Mouse (Mus musculus): ENCODE results near the gene Coq6. TPM values are rescaled to one million over a fixed set of nuclear protein-coding genes. Genes with fewer than 3 reads are reported as not detected.
"Not testable (repeated sequence)": the region's sequence is repeated elsewhere in the genome, so short reads cannot be mapped to it uniquely, and the experiment has no call there.

Gene Coq6
- polyA plus RNA-seq (2012; ENCODE audit: insufficient read depth, insufficient read length, low replicate concordance, missing spikeins), result not detected in 2 replicates

DNA sequence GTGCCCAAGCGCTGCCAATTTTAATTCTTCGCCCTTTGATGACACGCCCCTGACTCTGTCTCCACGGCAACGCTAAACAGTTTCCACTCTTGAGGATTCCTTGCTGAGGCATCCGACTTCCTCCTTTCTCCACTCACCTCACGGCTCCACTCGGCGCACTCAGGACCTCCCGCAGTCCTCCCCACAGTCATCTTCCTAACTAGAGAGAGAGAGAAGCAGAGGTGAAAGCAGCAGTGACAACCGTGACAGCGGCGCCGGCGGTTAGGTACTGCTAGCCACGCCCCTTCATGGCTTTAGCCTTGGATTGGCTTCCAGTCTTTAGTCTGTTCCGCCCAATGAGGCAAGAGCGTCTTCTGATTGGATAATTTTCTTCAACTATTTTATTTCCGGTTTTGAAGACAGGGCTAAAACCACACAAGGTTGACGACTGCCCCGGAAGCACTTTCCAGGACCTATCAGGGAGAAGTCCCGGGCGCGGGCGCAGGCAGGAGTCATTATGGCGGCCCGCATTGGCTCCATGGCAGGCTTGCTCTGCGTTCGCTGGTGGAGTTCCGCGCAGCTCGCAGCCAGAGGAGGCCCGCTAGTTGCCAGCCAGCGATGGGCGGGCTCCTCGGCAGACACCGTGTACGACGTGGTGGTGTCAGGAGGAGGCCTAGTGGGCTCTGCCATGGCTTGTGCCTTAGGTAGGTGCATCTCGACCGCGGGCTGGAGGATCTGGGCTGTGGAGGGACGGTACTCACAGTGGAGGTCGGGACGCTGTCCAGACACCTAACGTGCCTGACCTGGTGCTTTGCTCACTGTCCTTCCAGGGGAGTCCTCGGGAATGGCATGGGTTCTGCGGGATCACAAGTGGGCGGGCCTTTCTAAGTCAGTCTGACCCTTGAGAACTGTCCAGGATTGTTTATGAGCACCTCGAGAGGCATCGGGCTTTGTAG lies at the start of gene Coq6, which contains the start of gene Fam161b:
Gene Coq6 (plus strand): TSS at position 103 of the 935 bp plus-strand sequence.
Gene Fam161b (minus strand): TSS at position 279 of the 935 bp plus-strand sequence.
- TF ChIP-seq POLR2A (IDR thresholded peaks at IDR 0.05; ENCODE audit: insufficient read depth, low read depth, low read length) (0 out of 2 replicates have a peak, but pooled peaks have one; percentile 37), CTCF (IDR thresholded peaks at IDR 0.05; ENCODE audit: insufficient read depth, low read depth, low read length) (no peak)
- Histone ChIP-seq H3K27ac (ENCODE audit: insufficient read depth, low read depth, low read length) (no peak within 1 kb of the TSS; the same call in 1 of the 2 replicates), H3K4me1 (ENCODE audit: control insufficient read depth, insufficient read depth, low read length) (peaks cover 6% of the 10 kb centered on the region), H3K4me3 (ENCODE audit: insufficient read depth, low read depth, low read length) (peak within 1 kb of the TSS; percentile 90)
- under 1% methylated on average over 51 of the region's 51 CpGs for WGBS

- 21% methylated on average over 7 of the region's 7 CpGs for WGBS
- no peaks in the 10 kb centered on the region; the same call in 1 of the 2 replicates for H3K4me1 ChIP-seq (ENCODE audit: control insufficient read depth, insufficient read depth, low read length)
- peak overlapping the region; percentile 83 for H3K4me3 ChIP-seq (ENCODE audit: insufficient read depth, low read depth, low read length)
- peak overlapping the region; percentile 93; the same call in 1 of the 2 replicates for H3K27ac ChIP-seq (ENCODE audit: insufficient read depth, low read depth, low read length)
- TF ChIP-seq CTCF (IDR thresholded peaks at IDR 0.05; ENCODE audit: insufficient read depth, low read depth, low read length) (no peak), POLR2A (IDR thresholded peaks at IDR 0.05; ENCODE audit: insufficient read depth, low read depth, low read length) (no peak)
Measured at GRCm38 (mm10) chr12:84316006-84316405, 45.5 kb upstream of the Coq6 start.

- peak; percentile 48 for TF ChIP-seq POLR2A (IDR thresholded peaks at IDR 0.05; ENCODE audit: insufficient read depth, low read depth, low read length)
- TF ChIP-seq CTCF (IDR thresholded peaks at IDR 0.05; ENCODE audit: insufficient read depth, low read depth, low read length), result no peak
- peak within 1 kb of the TSS; percentile 93 for H3K27ac ChIP-seq (ENCODE audit: insufficient read depth, low read depth, low read length)
- under 1% methylated on average over 77 of the region's 77 CpGs for WGBS
- peak within 1 kb of the TSS; percentile 83 for H3K4me3 ChIP-seq (ENCODE audit: insufficient read depth, low read depth, low read length)
- H3K4me1 ChIP-seq (ENCODE audit: control insufficient read depth, insufficient read depth, low read length), result no peaks in the 10 kb centered on the region; the same call in 1 of the 2 replicates
Measured at GRCm38 (mm10) chr12:84316721-84317621, 44.5 kb upstream of the Coq6 start, which contains the start of gene Zfp410. Zfp410 (plus strand) TSS chr12:84316852.

- 69% methylated on average over 4 of the region's 4 CpGs for WGBS
- Histone ChIP-seq H3K4me3 (ENCODE audit: insufficient read depth, low read depth, low read length) (no peak overlapping the region), H3K27ac (ENCODE audit: insufficient read depth, low read depth, low read length) (no peak overlapping the region), H3K4me1 (ENCODE audit: control insufficient read depth, insufficient read depth, low read length) (no peaks in the 10 kb centered on the region)
- TF ChIP-seq CTCF (IDR thresholded peaks at IDR 0.05; ENCODE audit: insufficient read depth, low read depth, low read length) (no peak), POLR2A (IDR thresholded peaks at IDR 0.05; ENCODE audit: insufficient read depth, low read depth, low read length) (no peak)
Measured at GRCm38 (mm10) chr12:84327111-84327512, 34.3 kb upstream of the Coq6 start.

DNA sequence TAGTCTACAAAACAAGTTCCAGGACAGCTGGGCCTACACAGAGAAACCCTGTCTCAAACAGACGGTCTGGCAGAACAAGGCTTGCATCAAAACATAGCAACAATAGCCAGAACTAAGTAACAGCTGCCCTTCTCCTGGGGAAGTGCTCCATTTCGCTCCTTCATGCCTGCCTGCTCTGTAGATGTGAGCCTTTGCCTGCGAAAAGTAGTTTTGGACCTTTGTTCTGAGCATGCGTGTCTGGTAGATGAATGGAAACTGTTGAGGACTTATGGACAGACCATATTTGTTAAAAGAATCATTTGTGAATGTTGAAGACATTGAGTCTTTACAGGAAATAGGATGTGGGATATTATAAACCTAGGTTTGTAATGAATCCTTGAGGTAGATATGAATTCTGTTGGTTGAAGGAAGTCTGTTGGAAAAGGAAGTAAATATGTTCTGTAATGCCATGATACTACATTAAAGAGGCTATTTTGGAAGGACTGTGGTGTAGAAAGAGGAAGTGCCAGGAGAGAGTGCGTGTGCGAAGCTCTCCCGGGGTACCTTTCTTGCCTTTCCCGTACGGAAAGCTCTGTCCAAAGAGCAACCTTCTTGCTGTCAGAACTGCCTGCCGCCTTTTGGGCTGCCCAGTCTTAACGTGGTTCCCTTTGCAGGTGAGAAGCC lies 24.4 kb upstream of the Coq6 start:
- WGBS, result 91% methylated on average over 11 of the region's 11 CpGs
- Histone ChIP-seq H3K4me1 (ENCODE audit: control insufficient read depth, insufficient read depth, low read length) (no peaks in the 10 kb centered on the region), H3K4me3 (ENCODE audit: insufficient read depth, low read depth, low read length) (no peak overlapping the region), H3K27ac (ENCODE audit: insufficient read depth, low read depth, low read length) (no peak overlapping the region)
- TF ChIP-seq POLR2A (IDR thresholded peaks at IDR 0.05; ENCODE audit: insufficient read depth, low read depth, low read length), result no peak
- TF ChIP-seq CTCF (IDR thresholded peaks at IDR 0.05; ENCODE audit: insufficient read depth, low read depth, low read length), result no peak

DNA sequence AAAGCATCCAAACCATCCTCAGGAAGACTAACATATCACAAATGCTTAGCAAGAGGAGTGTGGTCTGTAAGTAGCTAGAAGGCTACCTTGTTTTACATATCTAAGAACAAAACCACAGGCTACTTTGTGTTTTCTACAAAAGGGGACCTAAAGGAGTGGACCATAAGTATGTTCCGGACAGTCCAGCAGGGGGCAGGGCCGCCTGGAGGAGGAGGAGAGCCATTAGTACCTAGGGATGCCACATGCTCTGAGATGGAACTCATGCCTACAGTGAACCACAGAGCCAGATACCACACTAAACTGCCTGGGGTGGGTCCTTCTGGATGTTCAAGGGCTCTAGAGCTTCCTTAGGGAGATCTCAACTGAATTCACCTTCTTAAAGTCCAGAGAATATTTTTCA lies 14.3 kb upstream of the Coq6 start:
- Histone ChIP-seq H3K4me3 (ENCODE audit: insufficient read depth, low read depth, low read length) (no peak overlapping the region), H3K27ac (ENCODE audit: insufficient read depth, low read depth, low read length) (no peak overlapping the region), H3K4me1 (ENCODE audit: control insufficient read depth, insufficient read depth, low read length) (no peaks in the 10 kb centered on the region)
- WGBS, result 46% methylated on average over 2 of the region's 2 CpGs
- no peak for TF ChIP-seq POLR2A (IDR thresholded peaks at IDR 0.05; ENCODE audit: insufficient read depth, low read depth, low read length)
- no peak for TF ChIP-seq CTCF (IDR thresholded peaks at IDR 0.05; ENCODE audit: insufficient read depth, low read depth, low read length)

DNA sequence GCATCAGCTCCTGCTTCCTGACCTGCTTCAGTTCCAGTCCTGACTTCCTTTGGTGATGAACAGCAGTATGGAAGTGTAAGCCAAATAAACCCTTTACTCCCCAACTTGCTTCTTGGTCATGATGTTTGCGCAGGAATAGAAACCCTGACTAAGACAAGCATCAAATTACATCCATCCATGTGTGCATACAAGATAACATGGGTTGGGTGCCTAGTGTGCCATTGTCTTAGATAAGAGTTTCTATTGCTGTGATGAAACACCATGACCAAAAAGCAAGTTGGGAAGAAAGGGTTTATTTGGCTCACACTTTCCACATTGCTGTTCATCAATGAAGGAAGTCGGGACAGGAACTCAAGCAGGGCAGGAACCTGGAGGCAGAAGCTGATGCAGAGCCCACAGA lies 2.8 kb upstream of the Coq6 start:
- WGBS, result 89% methylated on average over 2 of the region's 2 CpGs
- H3K4me3 ChIP-seq (ENCODE audit: insufficient read depth, low read depth, low read length), result not testable (repeated sequence)

GRCm38 (mm10) chr12:84362872-84363271 lies 1.4 kb downstream of the Coq6 start:
- no peak overlapping the region for H3K4me3 ChIP-seq (ENCODE audit: insufficient read depth, low read depth, low read length)
- 56% methylated on average over 2 of the region's 2 CpGs for WGBS
- TF ChIP-seq CTCF (IDR thresholded peaks at IDR 0.05; ENCODE audit: insufficient read depth, low read depth, low read length), result no peak
- TF ChIP-seq POLR2A (IDR thresholded peaks at IDR 0.05; ENCODE audit: insufficient read depth, low read depth, low read length), result no peak

More for the DNA sequence above, 2.8 kb upstream of the Coq6 start:
- H3K4me1 ChIP-seq (ENCODE audit: control insufficient read depth, insufficient read depth, low read length); H3K27ac ChIP-seq (ENCODE audit: insufficient read depth, low read depth, low read length): not testable (repeated sequence)

More at GRCm38 (mm10) chr12:84362872-84363271, 1.4 kb downstream of the Coq6 start:
- Histone ChIP-seq H3K27ac (ENCODE audit: insufficient read depth, low read depth, low read length) (no peak overlapping the region), H3K4me1 (ENCODE audit: control insufficient read depth, insufficient read depth, low read length) (peaks cover 6% of the 10 kb centered on the region)

Data from olfactory bulb, adult 2 months (tissue).